Comparison of ENCODE assay signal across 14 mouse cellular contexts in genomic region chr4:101404863-101405262, GRCm38 (mm10). TPM values are rescaled to one million over a fixed set of nuclear protein-coding genes. Genes with fewer than 3 reads are reported as not detected.
DNase-seq lines count a peak whose midpoint lies in the region; ATAC-seq and TF ChIP-seq lines count a peak whose summit lies in the region.
"Had no signal": no experiment of that assay in that cellular context is flagged by ENCODE, and none has a peak within 500 bp of the region (broad histone marks: within the 10 kb centered on the region; RNA-seq: fewer than 3 reads in every experiment).

No protein-coding gene starts in this region.

- no peaks in the 10 kb centered on the region for H3K36me3 ChIP-seq in lung, postnatal 0 days (ENCODE audit: insufficient read depth, low read length)
- H3K36me3 ChIP-seq in embryonic facial prominence, embryonic 13.5 days, result no peaks in the 10 kb centered on the region
- H3K36me3 ChIP-seq in kidney, embryonic 16.5 days (ENCODE audit: insufficient read depth, low read length), result no peaks in the 10 kb centered on the region

- H3K4me3 ChIP-seq in lung, postnatal 0 days (ENCODE audit: low read depth, low read length), result no peak overlapping the region
- H3K4me3 ChIP-seq in embryonic facial prominence, embryonic 13.5 days, result no peak overlapping the region
- H3K4me3 ChIP-seq in kidney, embryonic 16.5 days (ENCODE audit: low read length), result no peak overlapping the region
- H3K4me3 ChIP-seq: heart, adult 2 months had no signal

- no peak for TF ChIP-seq CTCF in lung, postnatal 0 days (IDR thresholded peaks at IDR 0.05)

- H3K27me3 ChIP-seq in lung, postnatal 0 days (replicated peaks; ENCODE audit: insufficient read depth, low read length), result no peaks in the 10 kb centered on the region
- H3K27me3 ChIP-seq in embryonic facial prominence, embryonic 13.5 days, result no peaks in the 10 kb centered on the region
- H3K27me3 ChIP-seq in kidney, embryonic 16.5 days (ENCODE audit: insufficient read depth, low read length), result no peaks in the 10 kb centered on the region

- no peak for ATAC-seq in lung, postnatal 0 days
- 0 out of 2 replicates have a peak, but pooled peaks have one; percentile 32 for ATAC-seq in embryonic facial prominence, embryonic 13.5 days (ENCODE audit: insufficient number of reproducible peaks, insufficient read depth, low FRiP score, low TSS enrichment, low read depth)
- no peak for ATAC-seq in kidney, embryonic 16.5 days (ENCODE audit: low FRiP score, low TSS enrichment)
- ATAC-seq: CD4-positive, CD25-positive, alpha-beta regulatory T cell, adult 4 months had no signal

- H3K27ac ChIP-seq in lung, postnatal 0 days (ENCODE audit: low read length), result no peak overlapping the region
- peak overlapping the region; percentile 29; the same call in 1 of the 2 replicates for H3K27ac ChIP-seq in embryonic facial prominence, embryonic 13.5 days
- no peak overlapping the region for H3K27ac ChIP-seq in kidney, embryonic 16.5 days (ENCODE audit: low read length)
- H3K27ac ChIP-seq: heart, adult 2 months had no signal

- H3K4me1 ChIP-seq in lung, postnatal 0 days (ENCODE audit: insufficient read depth, low read depth, low read length), result no peaks in the 10 kb centered on the region
- peaks cover 12% of the 10 kb centered on the region for H3K4me1 ChIP-seq in embryonic facial prominence, embryonic 13.5 days
- no peaks in the 10 kb centered on the region for H3K4me1 ChIP-seq in kidney, embryonic 16.5 days (ENCODE audit: insufficient read depth, low read length)

- intact Hi-C loops in heart, postnatal 25 days (cut with DNase I), result no loop called here

- H3K4me2 ChIP-seq in lung, postnatal 0 days (replicated peaks; ENCODE audit: low read depth, low read length), result no peak overlapping the region
- no peak overlapping the region for H3K4me2 ChIP-seq in embryonic facial prominence, embryonic 13.5 days
- H3K4me2 ChIP-seq in kidney, embryonic 16.5 days (replicated peaks; ENCODE audit: low read depth, low read length), result no peak overlapping the region
- H3K4me2 ChIP-seq: liver, embryonic 11.5 days had no signal

- TF ChIP-seq EP300 in lung, postnatal 0 days (IDR thresholded peaks at IDR 0.05), result no peak

- WGBS in lung, postnatal 0 days, result 47% methylated on average over 3 of the region's 3 CpGs
- 39% methylated on average over 3 of the region's 3 CpGs for WGBS in embryonic facial prominence, embryonic 13.5 days
- WGBS in kidney, embryonic 16.5 days, result 55% methylated on average over 3 of the region's 3 CpGs

- H3K9ac ChIP-seq in lung, postnatal 0 days (replicated peaks; ENCODE audit: low read depth), result no peak overlapping the region
- no peak overlapping the region for H3K9ac ChIP-seq in embryonic facial prominence, embryonic 13.5 days
- H3K9ac ChIP-seq in kidney, embryonic 16.5 days (replicated peaks; ENCODE audit: low read length), result no peak overlapping the region

- DNase-seq in heart, adult 11 months, result peak; percentile 74
- DNase-seq in heart, postnatal 25 days (ENCODE audit: low spot score), result no peak
- DNase-seq in lung, postnatal 0 days (ENCODE audit: low spot score), result peak; percentile 27
- no peak for DNase-seq in lung, postnatal 14 days
- peak; percentile 16 for DNase-seq in mesoderm, embryonic 11.5 days (ENCODE audit: low read depth, low spot score)
- no peak for DNase-seq in thymus, postnatal 36 days
- DNase-seq: adrenal gland, adult 2 months; heart, adult 2 months; heart, postnatal 14 days; thymus, postnatal 14 days had no signal

- H3K9me3 ChIP-seq in lung, postnatal 0 days (ENCODE audit: low read length), result no peaks in the 10 kb centered on the region
- no peaks in the 10 kb centered on the region for H3K9me3 ChIP-seq in embryonic facial prominence, embryonic 13.5 days
- 0 out of 2 replicates have a peak, but pooled peaks cover 3% of the 10 kb centered on the region for H3K9me3 ChIP-seq in kidney, embryonic 16.5 days (ENCODE audit: low read length)

RNA-seq across cellular contexts. Expression of gene Ak4, which starts 14.2 kb away (rescaled TPM):
- total RNA-seq in heart, postnatal 25 days (2021), result 10 to 100 TPM; 27.7 to 27.8 TPM
- polyA plus RNA-seq in lung, postnatal 0 days (2015; fragmentation: Nextera tagmentation; extraction: Ambion mirVana), result 4.8 and 5.3 TPM in 2 replicates
- polyA plus RNA-seq in embryonic facial prominence, embryonic 13.5 days (2015; fragmentation: Nextera tagmentation; extraction: Ambion mirVana), result 11.3 and 12.0 TPM in 2 replicates
- polyA plus RNA-seq in kidney, embryonic 16.5 days (2015; fragmentation: Nextera tagmentation; extraction: Ambion mirVana), result 21.0 and 23.8 TPM in 2 replicates

Comparison
In these comparisons a context has a peak if more than half of its experiments do, and no peak if none do; other contexts are left out.
1. DNase-seq: peak in heart, adult 11 months (single experiment), lung, postnatal 0 days (single experiment) and mesoderm, embryonic 11.5 days (single experiment); none in heart, postnatal 25 days (single experiment), lung, postnatal 14 days (single experiment) and thymus, postnatal 36 days (0 of 2).